In the genomic region with DNA sequence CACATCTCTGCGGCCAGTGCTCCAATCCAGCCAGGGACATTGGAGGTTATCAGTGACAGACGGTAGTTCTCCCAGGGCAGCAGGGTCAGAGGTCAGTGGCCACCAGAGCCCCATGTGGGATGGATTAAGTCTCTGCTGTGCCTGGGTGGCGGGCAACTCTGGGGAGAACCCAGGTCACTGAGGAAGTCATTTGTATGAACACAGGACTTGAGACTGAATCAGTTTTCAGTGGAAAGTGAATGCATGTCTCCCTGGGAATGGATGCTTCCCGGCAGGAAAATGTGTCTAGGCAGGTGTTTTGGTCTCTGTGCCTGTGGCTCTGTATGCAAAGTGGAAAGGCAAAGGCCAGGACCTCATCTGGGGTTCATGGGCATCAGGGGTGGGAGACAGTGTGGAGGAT, we compare ENCODE assay signal across 26 mouse cellular contexts.
"Had no signal": no experiment of that assay in that cellular context is flagged by ENCODE, and none has a peak within 500 bp of the region (broad histone marks: within the 10 kb centered on the region; RNA-seq: fewer than 3 reads in every experiment).

No protein-coding gene starts in this region.

- H3K4me1 ChIP-seq: hindbrain, embryonic 15.5 days; limb, embryonic 13.5 days had no signal

- H3K4me3 ChIP-seq: gastrocnemius, adult 2 months; heart, embryonic 13.5 days; heart, embryonic 15.5 days; hindbrain, embryonic 13.5 days; hindbrain, embryonic 15.5 days; intestine, embryonic 15.5 days; limb, embryonic 13.5 days; limb, embryonic 15.5 days; liver, embryonic 12.5 days had no signal

- H3K4me2 ChIP-seq: heart, embryonic 11.5 days; heart, embryonic 13.5 days; heart, embryonic 15.5 days; hindbrain, embryonic 13.5 days; hindbrain, embryonic 15.5 days; intestine, embryonic 15.5 days; limb, embryonic 13.5 days; limb, embryonic 15.5 days; liver, embryonic 12.5 days had no signal

- H3K9ac ChIP-seq: heart, embryonic 13.5 days; heart, embryonic 15.5 days; hindbrain, embryonic 13.5 days; hindbrain, embryonic 15.5 days; intestine, embryonic 15.5 days; limb, embryonic 13.5 days; limb, embryonic 15.5 days; liver, embryonic 12.5 days; liver, embryonic 14.5 days had no signal

- ATAC-seq: inflammation-experienced regulatory T-cells, adult 6 months; intestine, embryonic 15.5 days; intestine, postnatal 0 days; liver, embryonic 12.5 days had no signal

- H3K27me3 ChIP-seq: hindbrain, embryonic 15.5 days; intestine, embryonic 15.5 days had no signal

- DNase-seq: gastrocnemius, adult 2 months; gastrocnemius, postnatal 10 days; gastrocnemius, postnatal 25 days; heart, adult 18-20 months; heart, postnatal 14 days; heart, postnatal 4 days; kidney, adult 18-20 months; kidney, adult 8-10 months; kidney, postnatal 14 days; kidney, postnatal 36 days; layer of hippocampus, adult 9-11 months; layer of hippocampus, postnatal 36 days; left cerebral cortex, postnatal 4 days had no signal

- H3K27ac ChIP-seq: gastrocnemius, adult 2 months; heart, embryonic 13.5 days; heart, embryonic 15.5 days; hindbrain, embryonic 13.5 days; hindbrain, embryonic 15.5 days; intestine, embryonic 15.5 days; kidney, postnatal 0 days; limb, embryonic 13.5 days; limb, embryonic 15.5 days; liver, embryonic 12.5 days; liver, embryonic 14.5 days had no signal

- H3K9me3 ChIP-seq: heart, embryonic 13.5 days; heart, embryonic 15.5 days; hindbrain, embryonic 13.5 days; hindbrain, embryonic 15.5 days; intestine, embryonic 15.5 days; limb, embryonic 13.5 days; limb, embryonic 15.5 days; liver, embryonic 12.5 days had no signal

- H3K36me3 ChIP-seq: heart, embryonic 13.5 days; heart, embryonic 15.5 days; hindbrain, embryonic 13.5 days; hindbrain, embryonic 15.5 days; intestine, embryonic 15.5 days; limb, embryonic 13.5 days; limb, embryonic 15.5 days; liver, embryonic 12.5 days had no signal
